Mouse (Mus musculus): ENCODE measurements around the gene Ces1g.

Gene Ces1g

DNA sequence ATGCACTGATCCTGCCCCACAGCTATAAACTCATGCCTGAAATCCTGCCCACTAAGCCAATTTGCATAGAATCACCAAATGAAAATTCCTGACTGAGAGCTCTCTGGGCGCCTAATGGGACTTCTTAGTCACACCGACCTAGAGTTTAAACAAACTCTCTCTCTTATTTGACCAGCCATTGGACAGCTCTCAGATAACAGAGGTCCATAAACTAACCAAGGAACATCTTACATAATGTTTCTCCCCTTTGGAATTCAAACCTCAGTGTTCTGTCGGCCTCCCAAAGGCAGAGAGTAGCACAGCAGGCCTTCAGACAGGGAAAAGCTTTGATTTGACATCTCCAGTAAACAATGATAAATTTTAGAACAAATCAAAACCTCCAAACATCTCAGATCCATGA, at the start of gene Ces1g:
Ces1g (minus strand) TSS at position 102 of the 400 bp plus-strand sequence.
- DNase-seq (ENCODE audit: extremely low read depth, insufficient read length, low spot score) = no peak

DNA sequence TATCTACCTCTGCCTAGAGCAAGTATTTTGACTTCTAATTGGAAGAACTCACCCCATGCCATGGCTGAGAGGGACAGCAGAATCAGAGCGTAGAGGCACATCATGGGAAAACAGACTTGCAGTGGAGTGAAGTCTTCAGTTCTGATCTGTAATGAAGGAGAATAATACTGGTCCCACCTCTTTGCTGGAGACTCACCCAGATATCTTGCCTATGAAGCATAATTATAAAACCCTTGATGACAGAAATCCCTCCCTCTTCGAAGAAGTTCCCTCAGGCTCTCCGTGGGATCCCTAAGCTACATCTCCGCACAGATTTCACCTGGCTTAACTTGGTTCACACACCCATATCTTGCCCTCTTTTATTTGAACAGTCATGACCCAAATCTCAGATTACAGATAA, 42.5 kb upstream of the Ces1g start, which contains the start of gene Ces1h:
Ces1h (minus strand) TSS at position 101 of the 400 bp plus-strand sequence.
- no peak for DNase-seq (ENCODE audit: extremely low read depth, insufficient read length, low spot score)

DNA sequence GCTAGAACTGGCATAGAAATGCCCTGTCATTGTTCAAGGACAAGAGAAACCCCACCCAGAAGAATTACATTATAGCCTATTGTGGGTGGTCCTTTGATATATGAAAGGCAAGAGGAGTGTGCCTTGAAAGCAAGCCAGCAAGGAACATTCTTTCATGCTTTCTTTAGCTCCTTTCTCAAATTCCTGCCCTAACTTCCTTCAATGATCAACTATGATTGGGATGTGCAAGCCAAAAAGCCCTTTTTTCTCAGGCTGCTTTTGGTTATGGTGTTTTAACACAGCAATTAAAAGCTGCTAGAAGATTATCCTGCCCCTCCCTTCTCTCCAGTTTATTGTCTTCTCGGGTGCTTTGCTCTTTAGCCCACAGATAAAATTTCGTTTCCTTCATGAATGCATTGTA, 32.4 kb upstream of the Ces1g start:
- no peak for DNase-seq (ENCODE audit: extremely low read depth, insufficient read length, low spot score)

DNA sequence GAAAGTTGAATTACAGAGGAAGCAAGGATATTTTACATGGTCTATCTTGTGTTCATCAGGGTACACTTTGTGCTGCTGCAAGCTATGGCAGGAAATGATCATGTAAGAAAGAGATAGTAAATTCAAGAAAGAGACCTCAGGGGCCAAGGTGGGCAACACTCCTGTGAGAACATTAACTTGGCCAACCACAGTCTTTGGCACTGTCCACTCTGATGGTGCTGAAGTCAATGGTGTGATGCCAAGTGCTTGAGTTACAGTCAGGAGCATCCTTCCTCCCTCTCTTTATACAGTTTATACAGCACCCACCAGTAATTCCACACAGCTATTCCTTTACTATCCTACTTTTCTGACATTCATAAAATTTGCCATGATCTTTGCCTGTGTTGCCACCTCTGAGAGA, 23.0 kb upstream of the Ces1g start:
- no peak for DNase-seq (ENCODE audit: extremely low read depth, insufficient read length, low spot score)

DNA sequence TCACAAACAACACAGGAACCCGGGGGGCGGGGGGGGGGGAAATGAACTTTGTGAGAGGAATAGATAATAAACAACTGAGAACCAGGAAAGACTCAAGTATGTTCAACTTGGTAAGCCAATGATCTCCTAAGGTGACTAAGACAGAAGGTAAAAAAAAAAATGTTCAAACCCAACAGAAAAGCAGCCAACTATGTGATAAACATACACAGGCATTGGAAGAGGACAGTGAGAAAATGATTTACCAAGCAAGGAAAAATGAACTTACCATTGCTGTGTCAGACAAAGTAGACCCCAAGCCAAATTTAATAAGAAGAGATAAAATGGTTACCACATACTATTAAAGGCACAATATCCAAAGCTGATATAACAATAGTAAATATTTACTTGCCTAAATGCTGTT, 2.4 kb upstream of the Ces1g start:
- DNase-seq (ENCODE audit: extremely low read depth, insufficient read length, low spot score) = no peak

DNA sequence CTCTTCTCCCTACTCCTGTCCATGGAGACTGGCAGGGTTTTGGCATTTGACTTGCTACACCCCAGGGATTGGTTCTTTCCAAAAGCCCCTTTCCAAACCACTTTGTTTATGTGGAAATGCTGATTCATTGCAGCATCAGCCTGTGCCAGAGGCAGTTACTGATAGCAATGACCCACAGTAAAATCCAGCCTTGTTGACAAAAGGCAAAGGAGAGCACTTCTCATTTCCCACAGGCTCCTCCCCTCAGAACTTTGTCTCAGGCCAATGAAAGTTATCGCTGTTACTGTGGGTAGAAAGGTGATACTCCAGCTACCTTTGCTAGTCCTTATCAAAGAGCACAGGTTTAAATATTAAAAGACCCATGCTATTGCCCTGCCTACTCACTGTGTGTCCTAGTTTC, 4.4 kb downstream of the Ces1g start:
- DNase-seq (ENCODE audit: extremely low read depth, insufficient read length, low spot score) = peak; percentile 26

DNA sequence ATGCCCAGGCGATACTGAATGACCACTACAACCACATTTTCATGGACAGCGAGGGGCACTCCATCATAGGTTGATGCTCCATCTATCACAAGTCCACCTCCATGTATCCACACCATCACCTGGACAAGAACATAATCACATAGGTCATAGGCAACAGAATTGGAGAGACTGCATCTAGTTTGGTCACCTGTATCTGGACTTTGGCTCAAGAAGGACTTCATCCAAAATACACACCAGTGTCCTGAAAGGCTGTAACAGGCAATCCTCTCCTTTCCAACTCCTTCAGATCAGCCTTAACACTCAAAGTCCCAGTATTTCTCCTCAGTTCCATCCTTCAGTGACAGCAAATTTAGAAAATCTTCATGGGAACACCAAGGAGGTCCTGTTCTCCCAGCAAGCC, 6.0 kb downstream of the Ces1g start:
- DNase-seq (ENCODE audit: extremely low read depth, insufficient read length, low spot score) = no peak

DNA sequence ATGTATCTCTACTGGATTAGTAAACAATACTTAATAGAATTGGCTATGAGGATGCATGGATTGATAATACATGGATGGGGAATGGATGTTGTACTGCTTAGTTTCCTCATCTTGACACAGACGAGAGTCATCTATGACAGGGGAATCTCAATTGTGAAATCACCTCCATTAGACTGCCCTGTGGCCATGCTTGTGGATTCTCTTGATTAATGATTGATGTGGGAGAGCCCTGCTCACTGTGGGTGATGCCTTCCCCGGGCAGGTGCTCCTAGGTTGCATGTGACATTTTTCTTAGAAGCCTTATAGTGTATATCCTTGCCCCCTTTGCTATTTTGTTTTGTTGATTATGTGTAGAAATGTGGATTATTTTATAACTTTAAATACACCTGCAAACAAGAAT, 12.0 kb downstream of the Ces1g start:
- no peak for DNase-seq (ENCODE audit: extremely low read depth, insufficient read length, low spot score)

DNA sequence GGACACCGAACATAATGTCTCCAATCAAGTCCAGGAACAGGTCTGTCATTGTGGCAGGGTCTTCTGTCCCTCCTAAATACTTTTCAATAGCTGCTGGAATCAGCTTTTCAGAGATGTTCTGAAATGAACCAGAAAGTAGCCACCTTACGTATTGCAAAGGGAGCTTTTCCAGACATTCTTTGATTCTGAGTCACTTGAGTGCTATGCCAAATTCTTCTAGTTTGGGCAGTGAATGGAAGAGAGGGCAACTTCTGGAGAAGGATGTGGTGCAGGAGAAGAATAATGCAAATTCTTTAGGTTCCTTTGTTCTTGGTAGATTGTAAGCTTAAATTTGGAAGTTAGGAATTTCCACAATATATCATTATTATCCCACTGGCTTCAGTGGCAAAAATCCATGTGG, 20.1 kb downstream of the Ces1g start:
- DNase-seq (ENCODE audit: extremely low read depth, insufficient read length, low spot score) = no peak

DNA sequence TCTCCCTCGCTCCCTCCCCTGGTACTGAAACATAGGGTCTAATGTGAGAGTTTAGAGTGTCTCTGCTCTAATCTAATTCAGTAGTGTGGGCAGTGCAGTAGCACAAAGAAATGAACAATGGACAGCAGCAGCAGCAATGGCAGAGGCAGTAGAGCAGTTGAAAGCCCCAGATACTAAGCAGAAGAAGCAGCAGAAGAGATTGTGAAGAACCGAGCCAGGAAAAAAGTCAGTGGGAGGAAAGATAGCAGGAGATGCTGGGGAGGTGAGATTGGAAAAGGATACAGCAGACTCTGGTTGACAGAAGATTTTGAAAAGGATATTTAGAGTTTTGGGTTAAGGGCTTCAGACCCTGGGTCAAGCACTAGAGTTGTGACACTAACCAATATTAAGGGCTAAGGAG, 21.6 kb downstream of the Ces1g start:
- DNase-seq (ENCODE audit: extremely low read depth, insufficient read length, low spot score) = no peak

DNA sequence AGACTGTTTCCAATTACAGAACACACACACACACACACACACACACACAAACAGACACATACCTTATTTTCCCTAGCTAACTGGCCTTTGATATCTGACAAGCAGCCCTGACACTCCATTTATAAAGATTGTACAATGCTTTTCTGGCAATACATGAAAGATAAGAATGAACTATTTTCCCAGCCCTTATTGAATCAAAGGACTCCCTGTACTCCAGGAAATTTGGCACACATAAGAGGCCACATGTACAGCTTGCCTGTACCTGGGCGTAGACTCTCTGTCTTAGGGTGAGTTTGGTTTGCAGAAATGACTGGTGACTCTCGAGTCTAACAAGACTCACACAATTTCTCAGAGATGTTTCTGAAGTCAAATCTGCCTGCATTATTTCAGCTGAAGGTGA, 53.2 kb downstream of the Ces1g start:
- no peak for DNase-seq (ENCODE audit: extremely low read depth, insufficient read length, low spot score)

DNA sequence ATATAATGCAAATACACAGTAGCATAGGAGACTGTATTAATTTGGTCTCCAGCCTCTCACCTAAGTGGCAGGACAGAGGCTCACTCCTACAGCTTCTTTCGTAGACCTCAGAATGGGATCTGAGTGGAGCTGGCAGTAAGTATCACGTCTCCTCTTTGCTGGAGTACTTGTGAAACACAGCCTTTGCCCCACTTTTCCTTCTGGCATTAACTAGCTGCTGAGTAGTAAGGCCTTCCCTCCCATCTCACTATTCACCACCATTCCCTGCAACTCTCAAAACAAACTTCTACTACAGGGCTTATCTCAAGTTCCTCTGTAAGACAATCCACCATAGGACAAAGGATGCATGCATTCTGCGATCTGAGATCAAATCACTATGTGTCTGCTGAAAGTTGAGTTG, 54.8 kb downstream of the Ces1g start:
- no peak for DNase-seq (ENCODE audit: extremely low read depth, insufficient read length, low spot score)

DNA sequence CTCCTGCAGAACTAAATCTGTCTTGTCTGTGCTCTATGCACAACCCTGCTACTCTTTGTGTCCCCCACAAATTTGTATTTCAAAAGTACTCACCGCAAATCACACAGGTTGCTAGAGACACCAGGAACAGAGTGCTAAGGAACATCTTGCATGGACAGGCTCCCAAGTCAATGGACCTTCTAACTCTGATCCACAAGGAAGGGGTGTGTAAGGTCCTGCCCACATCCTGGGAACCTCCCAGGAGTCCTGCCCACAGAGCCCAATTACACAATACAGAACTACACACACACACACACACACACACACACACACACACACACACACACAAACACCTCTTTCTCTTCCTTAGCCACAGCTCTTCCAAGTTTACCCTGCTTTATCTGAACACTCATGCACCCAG, 57.6 kb downstream of the Ces1g start, which contains the start of gene Ces1f:
Ces1f (minus strand) TSS at position 192 of the 400 bp plus-strand sequence.
- DNase-seq (ENCODE audit: extremely low read depth, insufficient read length, low spot score) = no peak

DNA sequence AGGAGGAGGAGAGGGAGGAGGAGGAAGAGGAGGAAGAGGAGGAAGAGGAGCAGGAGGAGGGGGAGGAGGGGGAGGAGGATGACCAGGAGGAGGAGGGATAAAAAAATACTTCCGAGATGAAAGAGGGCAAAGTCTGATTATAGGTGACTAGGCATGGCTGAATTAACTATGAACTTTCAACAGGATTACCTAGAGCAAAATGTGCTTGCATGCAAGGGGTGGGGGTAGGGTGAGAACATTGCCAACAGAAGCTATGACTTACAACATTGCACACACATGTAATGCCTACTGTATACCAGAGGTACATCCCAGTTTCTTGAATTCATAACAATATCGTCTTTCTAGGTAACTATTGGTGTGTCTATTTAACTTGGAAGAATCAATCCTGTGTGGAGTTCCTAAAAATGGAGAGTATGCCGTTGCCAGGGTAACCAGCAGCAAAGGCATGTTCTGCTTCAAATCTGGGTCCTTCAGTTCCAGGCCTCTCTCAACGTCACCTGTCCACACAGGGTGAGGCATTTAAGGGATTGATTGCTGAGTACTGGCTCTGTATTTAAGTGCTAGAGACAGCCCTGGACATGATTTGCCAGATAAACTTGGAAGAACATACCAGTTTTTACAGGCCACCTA, 58.8 kb downstream of the Ces1g start:
- no peak for DNase-seq (ENCODE audit: extremely low read depth, insufficient read length, low spot score)

DNA sequence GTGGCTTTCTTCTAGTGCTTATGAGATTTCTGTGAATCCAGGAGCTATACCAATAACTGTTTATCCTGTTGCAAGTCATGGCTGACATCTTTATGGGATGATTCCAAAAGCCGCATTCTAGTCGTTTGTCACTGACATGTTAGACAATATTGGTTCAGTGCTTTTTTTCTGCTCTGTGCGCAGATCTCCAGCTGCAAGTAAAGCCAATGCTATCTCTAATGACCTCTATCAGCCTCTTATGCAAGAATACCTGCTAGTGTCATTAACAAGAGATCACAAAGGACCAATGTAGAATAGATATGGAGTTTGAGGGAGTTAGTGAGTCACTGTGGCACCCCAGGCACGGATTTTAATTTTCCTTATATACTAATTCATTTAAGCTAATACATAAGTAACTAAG, 62.5 kb downstream of the Ces1g start:
- no peak for DNase-seq (ENCODE audit: extremely low read depth, insufficient read length, low spot score)

DNA sequence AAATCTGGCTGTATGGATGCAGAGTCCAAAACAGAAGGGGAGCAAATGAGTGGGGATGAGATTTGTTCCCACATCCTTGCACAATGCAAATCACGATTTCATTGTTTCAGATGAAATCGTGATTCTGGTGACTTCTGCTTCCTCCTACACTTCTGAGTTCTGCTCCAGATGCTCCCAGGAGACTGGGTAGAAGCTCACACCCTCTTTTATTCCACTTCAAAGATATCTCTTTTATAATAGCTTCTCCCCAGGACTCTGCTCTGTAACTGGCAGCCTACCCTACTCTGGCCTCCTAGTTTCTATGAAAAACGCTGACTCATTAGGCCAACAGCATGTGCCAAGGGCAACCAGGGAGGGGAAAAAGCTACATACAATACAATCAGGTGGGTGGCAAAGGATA, 63.8 kb downstream of the Ces1g start:
- no peak for DNase-seq (ENCODE audit: extremely low read depth, insufficient read length, low spot score)

DNA sequence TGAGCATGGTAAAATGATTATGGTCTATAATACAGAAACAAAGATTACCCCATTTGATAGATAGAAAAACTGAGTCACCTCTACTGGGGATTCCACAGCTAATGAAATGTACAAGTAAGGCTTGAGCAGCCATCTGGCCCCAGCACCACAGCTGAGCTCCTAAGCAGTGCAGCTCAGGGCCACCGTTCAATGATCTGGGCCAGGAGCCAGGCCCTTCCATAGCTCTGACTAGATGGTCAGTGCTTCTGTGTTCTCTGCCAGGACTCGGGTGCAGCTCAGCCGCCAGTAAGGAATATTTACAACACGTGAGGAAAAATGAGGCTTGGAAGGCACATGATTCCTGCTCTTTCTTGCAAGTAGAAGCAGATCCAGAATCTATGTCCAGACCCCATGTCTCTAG, 64.4 kb downstream of the Ces1g start:
- peak; percentile 13 for DNase-seq (ENCODE audit: extremely low read depth, insufficient read length, low spot score)

DNA sequence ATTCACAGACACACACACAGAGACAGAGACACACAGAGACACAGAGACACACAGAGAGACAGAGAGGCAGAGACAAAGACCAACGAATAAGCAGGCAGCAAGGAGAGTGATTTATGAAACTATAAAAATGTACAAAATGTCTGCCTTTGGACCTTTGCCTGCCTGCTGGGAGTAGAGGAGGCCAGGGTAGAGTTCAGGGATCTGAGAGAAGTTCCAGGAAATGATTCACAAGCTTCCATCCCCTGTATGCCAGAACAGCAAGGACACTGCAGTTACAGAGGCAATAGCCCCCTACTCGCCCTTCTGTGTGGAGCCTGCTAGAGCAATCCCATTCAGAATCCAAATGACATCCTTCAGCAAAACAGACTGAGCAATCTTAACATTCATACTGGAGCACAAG, 75.7 kb downstream of the Ces1g start:
- no peak for DNase-seq (ENCODE audit: extremely low read depth, insufficient read length, low spot score)

DNA sequence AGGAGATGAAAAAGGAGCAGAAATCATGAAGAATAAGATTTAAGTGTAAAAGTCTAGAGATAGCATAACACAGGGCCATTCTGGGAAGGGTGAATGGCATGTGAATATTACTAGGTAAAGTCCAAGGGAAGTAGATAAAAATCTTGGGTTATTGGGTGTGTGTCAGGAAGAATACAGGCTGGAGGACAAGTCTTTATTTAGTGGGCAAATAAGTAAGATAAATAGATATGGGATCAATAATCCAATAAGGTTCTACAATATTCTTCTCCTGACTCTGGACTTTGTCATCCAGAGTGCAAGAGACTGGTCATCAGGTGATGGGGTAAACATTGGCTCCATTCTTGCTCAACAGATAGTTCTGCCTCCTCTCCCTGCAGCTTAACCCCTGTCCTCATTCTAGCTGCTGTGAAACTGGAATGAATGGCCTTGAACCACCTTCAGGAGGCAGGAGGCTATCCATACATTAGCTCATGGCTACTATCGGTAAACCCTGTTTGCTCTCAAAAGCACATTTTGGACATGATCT, 84.6 kb downstream of the Ces1g start:
- DNase-seq (ENCODE audit: extremely low read depth, insufficient read length, low spot score) = no peak

Data from 3134 (cell line).